Mouse (Mus musculus) thymus, postnatal 0 days (tissue): ENCODE measurements around the gene Slc25a12. TPM values are rescaled to one million over a fixed set of nuclear protein-coding genes. Genes with fewer than 3 reads are reported as not detected.
"Not testable (repeated sequence)": the region's sequence is repeated elsewhere in the genome, so short reads cannot be mapped to it uniquely, and the experiment has no call there.

Source experiments
- DNase-seq: peaks from one replicate; pipeline ENCODE4 v3.0.0-alpha.2; 2015; ENCODE audit warnings: low spot score
- polyA plus RNA-seq: library from polyadenylated mRNA; unstranded; fragments of >200 nt; fragmentation: Nextera tagmentation; extraction: Ambion mirVana; gene quantifications from 2 replicates; pipeline ENCODE4 v1.2.1, GENCODE M21; 2015

Gene Slc25a12
- polyA plus RNA-seq = 63.2 and 69.6 TPM in 2 replicates

DNA sequence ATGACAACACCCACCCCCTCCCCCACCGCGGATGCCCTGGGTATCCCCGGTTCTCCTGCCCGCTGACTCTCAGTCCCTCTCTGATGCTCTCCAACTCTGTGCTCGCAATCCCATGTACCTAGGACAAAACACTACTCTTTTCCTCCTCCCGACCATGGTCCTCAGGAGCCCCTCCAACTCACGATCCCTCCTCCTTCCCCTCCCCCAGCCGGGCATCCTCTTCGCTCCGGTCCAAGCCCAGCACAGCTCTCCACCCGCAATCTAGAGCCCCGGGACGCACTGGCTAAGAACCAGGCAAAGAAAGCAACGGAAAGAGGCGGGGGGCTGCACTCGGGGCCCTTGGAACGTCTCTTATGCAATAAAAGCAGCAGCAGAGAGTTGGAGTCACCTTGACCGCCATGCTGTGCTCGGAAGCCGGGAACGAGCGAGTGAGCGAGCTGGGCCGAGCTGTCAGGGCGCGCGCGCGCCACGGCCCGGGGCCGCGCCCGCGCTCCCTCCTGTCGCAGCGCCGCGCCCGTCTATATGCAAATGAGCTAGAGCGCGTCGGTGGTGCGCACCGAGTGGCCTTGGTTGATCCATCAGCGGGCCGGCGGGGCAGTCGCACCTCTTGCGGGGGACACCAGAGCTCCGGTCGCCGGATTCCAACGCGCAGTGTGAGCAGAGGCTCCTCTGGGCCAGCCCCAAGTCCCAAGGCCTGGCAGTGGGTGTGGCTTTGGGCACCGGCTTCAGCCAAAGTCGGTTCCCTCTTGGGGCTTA lies at the start of gene Slc25a12:
TSS of gene Slc25a12 (minus strand) at position 625 of the 756 bp plus-strand sequence.
- DNase-seq = peak; percentile 89

DNA sequence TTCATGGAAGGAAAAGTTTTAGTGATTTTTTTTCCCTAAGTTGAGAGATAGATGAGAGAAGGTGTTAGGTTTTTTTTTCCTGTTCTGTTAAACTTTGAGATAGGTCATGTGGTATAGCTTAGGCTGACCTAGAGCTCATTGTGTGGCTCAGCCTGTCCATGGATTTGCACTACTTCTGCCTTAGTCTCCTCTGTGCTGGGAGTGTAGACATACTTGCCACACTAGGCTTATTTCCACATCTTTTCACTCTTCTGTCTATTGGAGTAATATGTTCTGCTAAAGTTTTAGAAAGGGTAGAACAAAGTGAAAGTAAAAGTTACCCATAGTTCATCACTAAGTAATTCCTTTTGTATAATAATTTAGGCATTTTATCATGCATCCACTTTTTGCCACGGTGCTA lies 38.1 kb upstream of the Slc25a12 start:
- DNase-seq = no peak

DNA sequence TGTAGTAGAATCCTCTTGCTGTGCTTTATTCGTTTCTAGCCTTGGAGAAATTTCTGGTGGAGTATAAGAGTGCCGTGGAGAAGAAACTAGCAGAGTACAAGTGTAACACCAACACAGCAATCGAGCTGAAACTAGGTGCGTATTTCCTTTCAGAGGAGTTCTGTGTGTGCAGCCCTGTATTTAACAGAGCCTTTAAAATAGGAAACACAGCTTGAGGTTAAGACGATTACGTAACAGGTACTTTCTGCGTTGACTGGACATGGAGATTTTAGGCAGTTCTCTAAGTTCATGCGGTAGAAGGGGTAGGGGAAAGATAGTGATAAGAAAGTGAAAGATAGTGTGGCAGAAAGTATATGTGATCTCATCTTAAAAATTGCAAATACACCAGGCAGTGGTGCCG lies 22.3 kb upstream of the Slc25a12 start:
- DNase-seq = peak; percentile 27

DNA sequence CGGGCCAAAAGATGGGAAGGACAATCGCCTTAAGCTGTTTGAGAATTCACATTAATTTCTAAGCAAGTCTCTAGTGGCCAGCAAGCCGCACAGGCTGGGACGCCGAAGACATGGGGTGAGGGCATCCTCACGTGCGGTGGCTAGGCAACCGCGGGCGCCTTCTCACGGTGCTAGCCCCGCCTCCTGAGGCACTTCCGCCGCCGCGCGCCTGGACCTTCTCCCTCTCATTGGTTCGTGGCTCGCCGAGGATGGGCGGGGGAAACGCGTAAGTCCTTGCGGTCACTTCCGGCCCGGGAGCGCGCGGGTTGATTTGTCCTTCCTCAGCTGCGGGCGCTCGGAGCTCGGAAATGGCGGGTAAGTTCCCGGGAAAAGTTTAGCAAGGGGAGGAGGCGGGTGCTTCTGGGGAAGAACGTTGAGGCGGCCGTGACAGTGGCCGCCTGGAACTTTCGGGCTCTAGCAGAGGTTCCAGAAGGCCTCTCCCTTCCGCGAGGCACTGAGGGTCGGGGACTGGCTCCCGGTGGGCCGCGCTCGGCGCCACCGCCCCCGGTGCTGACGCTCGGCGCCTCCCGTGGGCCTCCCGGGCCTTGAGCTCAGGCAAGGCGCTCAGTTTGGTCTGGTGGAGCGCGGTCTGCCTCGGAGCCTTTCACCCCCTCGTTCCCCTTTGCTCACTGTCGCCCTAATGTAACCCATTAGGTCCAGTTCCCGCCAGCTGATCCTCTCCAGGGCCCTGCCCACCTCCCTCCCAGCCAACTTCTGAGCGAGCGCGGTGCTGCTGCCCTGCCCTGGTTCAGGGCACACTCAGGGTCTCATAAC lies 21.6 kb upstream of the Slc25a12 start, which contains the start of gene Hat1:
TSS of gene Hat1 (plus strand) at position 8 of the 813 bp plus-strand sequence.
- peak; percentile 97 for DNase-seq

DNA sequence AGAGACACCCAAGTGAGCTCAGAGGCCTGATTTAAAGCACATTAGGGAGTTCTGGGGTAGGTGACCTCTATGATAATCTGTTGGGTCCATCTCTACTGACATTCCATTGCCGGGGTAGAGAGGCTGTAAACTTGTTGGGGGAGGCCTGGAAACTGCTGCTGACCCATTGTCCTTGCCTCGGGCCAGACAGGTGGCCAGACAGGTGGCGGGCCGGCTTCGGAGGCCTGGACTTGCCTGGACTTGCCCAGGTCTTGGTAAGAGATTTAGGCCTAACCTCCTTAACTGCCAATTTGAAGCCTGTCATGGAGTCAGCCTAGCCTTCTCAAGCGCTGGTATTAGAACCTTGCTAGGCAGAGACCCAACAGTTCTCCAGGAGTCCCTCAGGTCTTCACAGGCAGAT lies 20.2 kb upstream of the Slc25a12 start:
- no peak for DNase-seq

DNA sequence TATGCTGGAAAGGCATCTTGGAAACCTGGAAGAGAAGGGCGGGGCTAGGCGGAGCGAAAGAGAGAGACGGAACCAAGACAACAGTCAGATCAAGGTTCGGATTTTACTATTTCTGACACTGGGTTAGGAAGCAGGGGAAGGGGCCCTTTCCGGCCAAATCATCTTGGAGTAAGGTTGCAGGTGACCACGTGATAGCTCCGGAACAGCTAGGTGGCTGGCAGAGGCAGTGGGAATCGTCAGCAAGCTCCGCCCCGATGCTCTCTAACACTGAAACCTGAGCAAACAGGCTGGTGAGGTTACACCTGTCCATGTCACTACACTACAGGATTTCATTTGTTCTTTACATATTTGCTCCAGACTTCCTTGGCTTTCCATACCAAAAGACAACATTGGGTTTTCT lies 16.3 kb upstream of the Slc25a12 start:
- DNase-seq = no peak

DNA sequence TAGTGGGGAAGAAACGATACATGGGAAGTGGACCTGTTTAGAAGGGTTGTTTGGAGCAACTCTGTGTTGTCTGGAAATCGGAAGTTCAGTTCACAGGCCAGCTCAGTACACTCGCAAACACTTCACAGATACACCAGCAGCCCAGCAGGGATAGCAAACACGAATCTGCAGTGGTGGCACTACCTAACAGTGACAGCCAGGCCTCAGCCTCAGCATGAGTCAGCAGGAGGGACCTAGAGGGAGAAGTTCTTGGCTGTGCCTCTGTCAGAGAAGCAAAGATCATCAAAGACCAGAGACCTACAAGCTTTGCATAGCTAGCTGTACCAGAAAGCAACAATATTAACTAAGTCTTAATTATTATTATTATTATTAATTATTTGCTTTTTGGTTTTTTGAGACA lies 14.4 kb upstream of the Slc25a12 start:
- DNase-seq = no peak

DNA sequence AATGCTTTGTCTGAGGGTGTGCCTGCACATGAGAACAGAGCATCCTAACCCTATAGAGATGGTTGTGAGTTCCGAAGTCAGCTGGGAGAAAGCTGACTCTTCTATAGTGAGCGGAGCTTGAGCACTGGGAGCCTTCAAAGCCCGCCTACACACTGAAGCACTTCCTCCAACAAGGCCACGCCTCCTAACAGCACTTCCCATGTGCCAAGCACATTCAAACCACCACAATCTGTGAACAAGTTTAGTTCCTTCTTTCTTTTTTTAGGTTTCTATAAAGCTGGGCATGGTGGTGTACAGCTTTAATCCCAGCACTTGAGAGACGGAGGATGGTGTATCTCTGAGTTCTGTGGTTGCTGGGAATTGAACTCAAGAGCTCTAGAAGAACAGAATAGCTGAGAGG lies 9.9 kb upstream of the Slc25a12 start:
- no peak for DNase-seq

DNA sequence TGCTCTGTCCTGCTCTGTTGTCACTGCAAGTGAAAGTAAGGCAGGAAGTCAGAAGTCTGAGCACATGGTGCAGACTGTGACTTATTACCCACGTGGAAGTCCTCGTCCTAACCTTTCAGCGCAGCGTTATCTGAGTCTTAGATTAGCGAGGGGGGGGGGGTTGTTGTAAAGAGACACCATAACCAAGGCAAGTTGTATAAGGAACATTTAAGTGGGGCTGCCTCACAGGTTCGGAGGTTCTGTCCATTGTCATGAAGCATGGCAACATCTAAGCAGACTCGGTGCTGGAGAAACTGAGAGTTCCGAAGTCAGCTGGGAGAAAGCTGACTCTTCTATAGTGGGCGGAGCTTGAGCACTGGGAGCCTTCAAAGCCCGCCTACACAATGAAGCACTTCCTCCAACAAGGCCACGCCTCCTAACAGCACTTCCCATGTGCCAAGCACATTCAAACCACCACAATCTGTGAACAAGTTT lies 8.9 kb upstream of the Slc25a12 start:
- no peak for DNase-seq

DNA sequence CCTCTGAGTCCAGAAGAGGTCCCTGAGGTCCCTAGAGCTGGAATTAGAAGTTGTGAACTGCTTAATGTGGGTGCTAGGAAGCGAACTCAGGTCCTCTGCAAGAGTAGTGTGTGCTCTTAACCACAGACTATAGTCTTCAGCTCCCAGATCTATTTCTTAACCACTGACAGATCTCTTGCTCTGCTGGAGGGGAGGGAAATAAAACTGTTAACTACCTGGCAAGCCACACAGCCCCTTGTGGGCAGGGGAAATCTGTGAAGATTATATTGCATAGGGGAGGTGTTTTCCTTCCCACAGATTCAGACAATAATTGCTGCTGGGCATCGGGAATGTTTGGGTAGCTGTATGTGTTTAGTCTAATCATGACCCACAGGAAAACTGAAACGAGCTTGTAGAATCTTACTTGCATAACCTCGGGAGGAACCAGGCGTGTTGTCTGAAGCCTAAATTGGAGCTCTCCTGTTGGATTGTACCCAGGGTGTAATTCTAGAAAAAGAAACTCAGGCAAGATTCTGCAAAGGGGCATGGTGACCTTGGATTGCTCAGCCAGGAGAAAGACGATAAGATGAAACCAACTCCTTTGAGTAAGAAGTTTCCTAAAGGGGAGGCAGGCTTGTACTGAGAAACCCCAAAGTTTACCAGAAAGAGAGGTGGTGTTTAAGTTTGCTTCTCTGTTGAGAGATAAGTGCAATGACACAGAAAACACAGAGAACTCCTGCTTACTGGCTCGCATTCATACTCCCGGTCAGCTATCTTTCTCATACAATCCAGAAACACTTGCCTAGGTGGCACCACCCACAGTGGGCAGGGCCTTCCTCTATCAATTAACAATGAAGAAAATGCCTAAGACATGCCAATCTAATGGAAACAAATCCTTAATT lies 7.0 kb upstream of the Slc25a12 start:
- no peak for DNase-seq

DNA sequence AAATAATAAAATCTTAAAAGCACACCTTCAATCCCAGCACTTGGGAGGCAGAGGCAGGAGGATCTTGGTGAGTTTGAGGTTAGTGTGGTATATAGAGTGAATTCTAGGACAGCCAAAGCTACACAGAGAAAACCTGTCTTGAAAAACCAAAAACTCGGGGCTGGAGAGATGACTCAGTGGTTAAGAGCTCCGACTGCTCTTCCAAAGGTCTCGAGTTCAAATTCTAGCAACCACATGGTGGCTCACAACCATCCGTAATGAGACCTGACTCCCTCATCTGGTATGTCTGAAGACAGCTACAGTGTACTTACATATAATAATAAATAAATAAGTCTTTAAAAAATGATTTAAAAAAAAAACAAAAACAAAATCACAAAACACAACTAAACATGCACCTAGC lies 4.7 kb upstream of the Slc25a12 start:
- DNase-seq = not testable (repeated sequence)

DNA sequence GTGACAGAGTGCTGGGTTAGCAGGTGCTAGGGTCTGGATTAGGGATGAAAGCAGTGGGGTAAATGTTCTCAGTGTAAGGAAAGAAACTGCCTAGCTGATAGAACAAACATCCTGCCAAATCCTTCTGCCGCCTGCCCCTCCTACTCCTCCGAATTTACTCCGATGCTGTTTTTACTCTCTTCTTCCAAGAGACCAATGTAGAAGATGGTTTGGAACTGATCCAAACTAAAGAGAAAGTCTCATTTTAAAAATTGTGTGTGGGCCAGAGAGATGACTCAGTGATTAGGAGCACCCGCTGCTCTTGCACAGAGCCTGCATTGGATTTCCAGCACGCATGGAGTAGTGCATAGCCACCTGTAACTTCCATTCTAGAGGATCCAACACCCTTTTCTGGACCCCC lies 4.2 kb upstream of the Slc25a12 start:
- no peak for DNase-seq

DNA sequence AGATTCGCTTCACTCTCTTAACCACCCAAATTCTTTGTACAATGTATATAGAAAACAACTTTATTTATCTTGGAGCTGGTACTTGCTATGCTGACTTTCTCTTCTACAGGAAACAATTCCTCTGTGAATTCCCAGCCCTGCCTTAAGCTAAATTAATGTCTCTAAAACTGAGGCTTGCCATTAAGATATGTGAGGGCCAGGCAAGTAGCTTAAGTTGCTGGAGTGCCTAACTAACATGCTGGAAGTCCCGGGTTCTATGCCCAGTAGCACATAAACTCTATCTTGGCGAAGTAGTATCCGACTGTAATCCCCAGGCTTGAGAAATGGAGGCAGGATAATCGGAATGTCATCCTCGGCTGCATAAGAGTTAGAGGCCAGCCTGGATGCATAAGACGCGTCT lies 537 bp upstream of the Slc25a12 start:
- no peak for DNase-seq

DNA sequence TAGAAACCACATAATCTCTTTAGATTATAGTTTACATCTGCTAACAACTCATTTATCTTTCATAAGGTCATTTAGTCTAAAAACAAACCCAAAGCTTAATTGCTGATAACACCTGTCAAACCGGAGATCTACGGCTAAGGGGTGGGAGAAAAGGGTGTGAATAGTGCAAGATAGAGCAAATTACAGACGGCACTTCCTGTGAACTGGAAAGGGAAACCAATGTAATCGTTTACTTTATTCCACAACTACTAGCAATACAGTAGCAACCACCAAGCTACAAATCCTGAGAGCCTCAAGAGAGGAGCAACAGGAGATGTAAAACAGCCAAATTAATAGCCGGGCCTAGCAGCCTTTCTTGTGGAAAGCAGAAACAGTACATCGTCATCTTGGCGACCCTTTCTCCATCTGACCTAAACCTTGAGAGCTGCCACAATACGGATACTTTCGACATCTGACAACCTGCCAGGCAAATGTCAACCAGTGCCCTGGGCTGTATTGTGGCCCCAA lies 878 bp downstream of the Slc25a12 start:
- no peak for DNase-seq

DNA sequence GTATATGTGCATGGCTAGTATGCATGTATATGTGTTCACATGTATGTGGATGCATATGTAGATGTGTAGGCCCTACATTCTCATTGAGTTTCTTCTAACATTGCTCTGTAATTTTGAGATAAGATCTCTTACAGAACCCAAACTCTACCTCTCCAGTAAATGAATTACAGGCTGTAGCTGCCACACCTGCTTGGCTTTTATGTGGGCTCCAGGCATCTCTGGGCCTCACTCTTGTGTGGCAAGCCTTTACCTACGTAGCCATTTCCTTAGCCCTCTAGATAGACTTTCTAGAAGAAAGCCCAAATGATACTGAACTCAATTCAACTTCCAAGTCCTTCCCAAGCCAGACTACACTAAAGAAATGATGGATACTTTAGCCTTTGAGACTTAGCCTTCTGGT lies 7.4 kb downstream of the Slc25a12 start:
- DNase-seq = peak; percentile 74

DNA sequence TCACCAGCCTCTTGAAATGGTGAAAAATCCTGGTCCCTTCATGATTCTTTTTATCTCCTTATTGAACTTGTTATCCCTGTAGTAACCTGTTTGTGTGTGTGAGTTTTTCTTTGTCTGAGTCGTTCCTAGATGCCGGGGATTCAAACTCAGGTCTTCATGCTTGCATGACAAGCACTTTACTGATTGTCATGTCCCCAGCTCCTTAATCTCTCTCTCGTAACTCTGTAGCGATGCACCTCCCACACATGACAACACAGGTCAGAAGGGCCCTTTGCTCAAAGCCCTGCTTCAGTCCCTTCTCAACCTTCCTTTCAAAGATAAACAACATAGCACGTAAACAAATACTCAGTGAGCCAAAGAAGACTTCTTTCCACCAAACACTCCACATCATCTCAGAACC lies 9.2 kb downstream of the Slc25a12 start:
- no peak for DNase-seq

DNA sequence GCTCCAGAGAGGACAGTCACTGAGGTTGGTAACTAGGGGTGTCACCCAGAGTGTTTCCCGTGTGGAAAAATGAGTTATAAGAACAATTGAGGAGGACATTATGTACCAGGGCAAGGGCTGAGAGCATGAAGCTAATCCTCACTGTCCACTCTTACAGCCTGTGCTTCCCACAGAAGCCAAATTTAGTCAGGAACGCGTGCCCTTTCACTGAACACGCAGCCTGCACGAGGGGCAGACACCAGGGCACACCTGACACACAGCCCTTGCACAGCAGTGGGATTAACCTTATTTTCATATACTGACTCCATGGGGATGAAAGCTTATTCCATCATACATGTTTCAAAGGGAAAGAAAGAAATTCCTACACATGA lies 13.5 kb downstream of the Slc25a12 start:
- no peak for DNase-seq

DNA sequence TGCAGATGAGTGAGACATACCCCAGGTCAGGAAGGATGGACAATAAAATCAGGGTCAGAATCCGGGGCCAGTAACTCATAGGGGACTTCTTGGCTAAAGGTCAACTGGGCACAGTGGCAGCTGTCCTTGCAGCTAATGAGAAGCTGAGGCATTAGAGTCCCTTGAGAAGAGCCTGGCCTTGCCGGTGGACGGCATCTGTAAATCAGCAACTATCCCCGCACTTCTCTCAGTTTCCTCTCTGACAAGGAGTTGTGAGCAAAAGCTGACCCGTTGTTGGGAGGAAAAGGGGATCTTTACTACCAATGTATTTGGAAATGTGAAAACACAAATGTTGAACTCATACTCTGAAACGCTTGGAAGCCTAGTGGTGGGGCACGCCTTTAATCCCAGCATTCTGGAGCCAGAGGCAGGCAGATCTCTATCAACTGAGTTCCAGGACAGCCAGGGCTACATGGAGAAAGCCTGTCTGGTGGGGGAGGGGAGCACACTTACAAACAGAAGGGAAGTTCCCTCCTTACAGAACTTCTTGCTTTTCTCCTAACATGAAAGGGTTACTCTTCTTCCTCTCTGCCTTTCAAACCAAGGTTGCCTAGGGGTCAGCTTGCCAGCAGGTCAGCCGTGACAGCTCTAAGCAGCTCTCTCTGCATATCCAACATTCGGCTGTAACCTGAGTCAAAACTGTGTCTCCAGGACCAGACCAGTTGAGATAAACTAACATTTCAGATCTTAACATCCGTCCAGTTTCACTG lies 14.1 kb downstream of the Slc25a12 start:
- no peak for DNase-seq

DNA sequence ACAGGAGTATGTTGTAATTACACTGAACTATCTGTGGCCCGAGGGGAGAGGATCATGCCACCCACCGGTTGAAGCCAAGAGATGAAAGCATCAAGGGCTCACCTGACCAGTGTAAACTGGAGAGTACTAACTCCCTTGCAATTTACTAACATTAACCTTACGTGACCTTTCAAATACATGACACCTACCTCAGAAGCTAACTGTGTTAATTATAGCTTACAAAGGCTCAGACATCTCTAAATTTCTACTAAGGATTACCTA lies 15.9 kb downstream of the Slc25a12 start:
- no peak for DNase-seq

DNA sequence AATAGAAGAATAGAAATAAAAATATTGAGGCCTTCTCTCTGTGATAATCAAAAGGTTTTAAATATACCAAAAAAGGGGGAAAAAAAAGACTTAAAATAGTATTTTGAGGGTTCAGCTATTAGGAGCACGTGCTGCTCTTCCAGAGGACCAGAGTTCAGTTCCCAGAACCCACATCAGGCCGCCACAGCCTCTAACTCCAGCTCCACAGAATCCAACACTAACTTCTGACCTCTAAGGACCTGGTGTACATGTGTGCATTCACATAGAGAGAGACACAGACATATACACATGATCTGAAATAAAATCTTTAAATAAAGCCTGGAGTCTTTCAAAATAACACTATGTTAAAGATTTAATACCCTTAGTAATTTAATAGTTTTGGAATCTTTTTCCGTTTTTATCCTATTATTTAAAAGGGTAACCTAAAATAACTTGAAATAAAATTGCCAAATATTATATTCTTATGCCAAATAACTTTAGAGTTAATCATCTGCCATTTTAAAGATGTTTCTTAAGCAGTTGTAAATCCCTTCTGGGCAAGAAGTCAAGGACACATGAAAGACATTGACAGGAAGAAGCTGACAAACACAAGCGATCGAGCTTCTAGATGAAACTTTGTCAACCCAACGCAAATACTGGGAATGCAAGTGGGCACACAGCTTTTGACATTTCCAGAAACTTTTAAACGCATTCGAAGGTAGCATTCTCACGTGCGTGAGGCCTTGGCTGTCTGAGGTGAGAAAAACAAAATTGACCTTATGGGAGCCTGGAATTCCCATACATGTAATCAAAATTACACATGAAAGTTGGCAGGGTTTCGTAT lies 16.4 kb downstream of the Slc25a12 start:
- no peak for DNase-seq
